Mouse (Mus musculus): ENCODE results near the gene Safb. TPM values are rescaled to one million over a fixed set of nuclear protein-coding genes. Genes with fewer than 3 reads are reported as not detected.

Gene Safb
- polyA plus RNA-seq, 1 experiment: 87.0 TPM

DNA sequence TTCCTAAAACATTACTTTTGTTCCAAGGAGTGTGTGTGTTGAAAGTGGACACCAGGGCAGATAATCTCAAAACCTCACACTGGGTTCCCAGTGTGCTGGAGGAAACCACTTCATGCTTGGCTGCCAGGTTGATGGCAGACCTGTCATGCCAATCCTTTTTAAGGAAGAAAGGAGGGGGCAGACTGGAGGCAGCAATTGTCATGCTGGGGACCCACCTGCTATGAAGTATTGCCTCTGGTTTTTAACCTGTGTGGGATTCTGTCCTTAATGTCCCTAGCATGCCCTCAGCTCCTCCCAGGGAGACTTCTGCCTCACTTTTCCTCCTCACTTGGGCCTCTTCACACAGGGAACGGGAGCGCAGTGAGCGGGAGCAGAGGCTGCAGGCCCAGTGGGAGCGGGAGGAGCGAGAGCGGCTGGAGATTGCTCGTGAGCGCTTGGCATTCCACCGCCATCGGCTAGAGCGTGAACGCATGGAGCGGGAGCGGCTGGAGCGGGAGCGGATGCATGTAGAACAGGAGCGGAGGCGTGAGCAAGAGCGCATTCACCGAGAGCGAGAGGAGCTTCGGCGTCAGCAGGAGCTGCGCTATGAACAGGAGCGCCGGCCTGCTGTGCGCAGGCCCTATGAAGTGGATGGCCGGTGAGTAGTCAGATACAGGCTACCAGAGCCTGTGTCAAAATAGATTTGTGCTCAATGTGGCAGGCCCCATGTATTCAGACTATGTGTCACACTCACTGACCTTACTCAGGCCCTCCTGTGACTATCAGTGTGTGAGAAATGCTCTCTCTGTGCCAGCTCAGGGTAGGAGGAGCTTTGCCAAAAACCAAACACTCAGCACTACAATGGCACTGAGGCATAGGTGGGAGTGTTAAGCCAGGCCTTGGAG lies 18.8 kb downstream of the Safb start:
- Histone ChIP-seq H3K27me3 (replicated peaks; ENCODE audit: control insufficient read depth, insufficient read depth, low read length) (no peaks in the 10 kb centered on the region), H3K36me3 (ENCODE audit: control insufficient read depth, insufficient read depth, low read length) (peaks cover 8% of the 10 kb centered on the region), H3K4me3 (ENCODE audit: insufficient read depth, low read depth, low read length) (no peak overlapping the region), H3K27ac (ENCODE audit: insufficient read depth, low read depth, low read length) (no peak overlapping the region), H3K4me1 (ENCODE audit: control insufficient read depth, insufficient read depth, low read length) (0 out of 2 replicates have a peak, but pooled peaks cover 1% of the 10 kb centered on the region)
- 95% methylated on average over 28 of the region's 28 CpGs for WGBS
- no peak for DNase-seq
- TF ChIP-seq CTCF (conservative IDR thresholded peaks at IDR 0.05; ENCODE audit: insufficient read depth, insufficient read length, low read depth, low read length): no peak
- TF ChIP-seq POLR2A (IDR thresholded peaks at IDR 0.05; ENCODE audit: low read depth, low read length): no peak

DNA sequence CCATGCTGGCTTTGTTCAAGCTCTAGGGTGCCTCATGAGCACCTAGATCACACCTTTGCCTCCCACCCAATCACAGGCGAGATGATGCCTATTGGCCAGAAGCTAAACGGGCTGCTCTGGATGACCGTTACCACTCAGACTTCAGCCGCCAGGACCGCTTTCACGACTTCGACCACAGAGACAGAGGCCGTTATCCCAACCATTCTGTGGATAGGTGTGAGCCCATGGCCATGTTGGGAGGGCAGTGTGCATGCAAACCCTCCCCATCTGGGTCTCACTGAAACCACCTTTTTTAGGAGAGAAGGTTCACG lies 19.4 kb downstream of the Safb start:
- no peak overlapping the region for H3K4me3 ChIP-seq (ENCODE audit: insufficient read depth, low read depth, low read length)
- no peak overlapping the region for H3K27ac ChIP-seq (ENCODE audit: insufficient read depth, low read depth, low read length)
- no peak for DNase-seq
- 0 out of 2 replicates have a peak, but pooled peaks cover 4% of the 10 kb centered on the region for H3K4me1 ChIP-seq (ENCODE audit: control insufficient read depth, insufficient read depth, low read length)
- WGBS: 86% methylated on average over 9 of the region's 9 CpGs
- H3K36me3 ChIP-seq (ENCODE audit: control insufficient read depth, insufficient read depth, low read length): peaks cover 8% of the 10 kb centered on the region
- TF ChIP-seq CTCF (conservative IDR thresholded peaks at IDR 0.05; ENCODE audit: insufficient read depth, insufficient read length, low read depth, low read length): no peak
- TF ChIP-seq POLR2A (IDR thresholded peaks at IDR 0.05; ENCODE audit: low read depth, low read length): no peak
- H3K27me3 ChIP-seq (replicated peaks; ENCODE audit: control insufficient read depth, insufficient read depth, low read length): no peaks in the 10 kb centered on the region

- H3K27me3 ChIP-seq (replicated peaks; ENCODE audit: control insufficient read depth, insufficient read depth, low read length): no peaks in the 10 kb centered on the region
- TF ChIP-seq POLR2A (IDR thresholded peaks at IDR 0.05; ENCODE audit: low read depth, low read length) (no peak), CTCF (conservative IDR thresholded peaks at IDR 0.05; ENCODE audit: insufficient read depth, insufficient read length, low read depth, low read length) (no peak)
- no peak overlapping the region for H3K4me3 ChIP-seq (ENCODE audit: insufficient read depth, low read depth, low read length)
- DNase-seq: no peak
- 81% methylated on average over 3 of the region's 3 CpGs for WGBS
- peaks cover 8% of the 10 kb centered on the region for H3K36me3 ChIP-seq (ENCODE audit: control insufficient read depth, insufficient read depth, low read length)
- 0 out of 2 replicates have a peak, but pooled peaks cover 4% of the 10 kb centered on the region for H3K4me1 ChIP-seq (ENCODE audit: control insufficient read depth, insufficient read depth, low read length)
- H3K27ac ChIP-seq (ENCODE audit: insufficient read depth, low read depth, low read length): no peak overlapping the region
Observed at GRCm38 (mm10) chr17:56604422-56604821, 19.8 kb downstream of the Safb start.

DNA sequence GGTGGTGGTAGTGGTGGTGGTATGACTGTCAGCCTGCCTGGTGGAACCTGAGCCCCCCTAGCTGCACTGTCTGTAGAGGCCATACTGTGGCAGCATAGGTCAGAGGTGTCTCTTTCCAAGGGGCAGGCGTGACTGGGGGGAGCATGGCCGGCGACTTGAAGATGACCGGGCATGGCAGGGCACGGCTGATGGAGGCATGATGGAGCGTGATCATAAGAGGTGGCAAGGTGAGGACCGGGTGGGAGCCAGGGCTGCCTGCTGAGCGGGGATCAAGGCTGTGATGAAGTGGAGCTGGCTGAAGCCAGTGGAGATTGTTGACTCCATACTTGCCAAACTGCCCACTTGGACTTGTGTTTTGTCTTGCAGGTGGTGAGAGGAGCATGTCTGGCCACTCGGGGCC lies 20.8 kb downstream of the Safb start:
- no peaks in the 10 kb centered on the region for H3K27me3 ChIP-seq (replicated peaks; ENCODE audit: control insufficient read depth, insufficient read depth, low read length)
- WGBS: 76% methylated on average over 9 of the region's 9 CpGs
- H3K36me3 ChIP-seq (ENCODE audit: control insufficient read depth, insufficient read depth, low read length): peaks cover 5% of the 10 kb centered on the region
- H3K4me1 ChIP-seq (ENCODE audit: control insufficient read depth, insufficient read depth, low read length): 0 out of 2 replicates have a peak, but pooled peaks cover 4% of the 10 kb centered on the region
- TF ChIP-seq POLR2A (IDR thresholded peaks at IDR 0.05; ENCODE audit: low read depth, low read length) (peak; percentile 10), CTCF (conservative IDR thresholded peaks at IDR 0.05; ENCODE audit: insufficient read depth, insufficient read length, low read depth, low read length) (no peak)
- no peak overlapping the region for H3K4me3 ChIP-seq (ENCODE audit: insufficient read depth, low read depth, low read length)
- no peak for DNase-seq
- no peak overlapping the region for H3K27ac ChIP-seq (ENCODE audit: insufficient read depth, low read depth, low read length)

DNA sequence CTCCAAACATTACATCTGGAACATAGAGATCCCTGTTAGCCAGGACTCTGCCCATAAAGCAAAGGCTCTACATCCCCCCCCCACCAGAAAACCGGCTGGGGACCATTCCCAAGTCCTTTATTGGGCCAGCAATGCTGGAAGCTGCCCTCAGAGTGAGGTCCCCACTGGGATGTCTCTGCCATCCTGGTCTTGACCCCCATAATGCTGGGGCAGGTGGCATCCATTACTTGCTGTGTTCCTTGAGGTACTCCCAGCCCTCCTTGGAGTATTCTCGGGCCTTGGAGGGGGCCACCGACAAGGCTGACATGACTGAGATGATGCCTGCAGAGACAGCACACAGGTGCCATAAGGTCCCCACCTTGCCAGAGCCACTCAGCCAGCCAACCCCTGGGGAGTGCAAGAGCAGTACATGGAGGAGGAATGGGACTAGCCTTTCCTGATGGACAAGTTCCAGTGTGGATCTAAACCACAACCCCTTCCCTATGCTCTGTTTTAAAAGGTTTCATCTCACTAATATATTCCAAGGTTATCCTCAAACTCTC lies 23.0 kb downstream of the Safb start:
- Histone ChIP-seq H3K4me1 (ENCODE audit: control insufficient read depth, insufficient read depth, low read length) (0 out of 2 replicates have a peak, but pooled peaks cover 10% of the 10 kb centered on the region), H3K27me3 (replicated peaks; ENCODE audit: control insufficient read depth, insufficient read depth, low read length) (no peaks in the 10 kb centered on the region), H3K27ac (ENCODE audit: insufficient read depth, low read depth, low read length) (no peak overlapping the region), H3K4me3 (ENCODE audit: insufficient read depth, low read depth, low read length) (no peak overlapping the region), H3K36me3 (ENCODE audit: control insufficient read depth, insufficient read depth, low read length) (peaks cover 1% of the 10 kb centered on the region; the same call in 1 of the 2 replicates)
- 66% methylated on average over 3 of the region's 3 CpGs for WGBS
- no peak for TF ChIP-seq POLR2A (IDR thresholded peaks at IDR 0.05; ENCODE audit: low read depth, low read length)
- TF ChIP-seq CTCF (conservative IDR thresholded peaks at IDR 0.05; ENCODE audit: insufficient read depth, insufficient read length, low read depth, low read length): no peak
- no peak for DNase-seq

DNA sequence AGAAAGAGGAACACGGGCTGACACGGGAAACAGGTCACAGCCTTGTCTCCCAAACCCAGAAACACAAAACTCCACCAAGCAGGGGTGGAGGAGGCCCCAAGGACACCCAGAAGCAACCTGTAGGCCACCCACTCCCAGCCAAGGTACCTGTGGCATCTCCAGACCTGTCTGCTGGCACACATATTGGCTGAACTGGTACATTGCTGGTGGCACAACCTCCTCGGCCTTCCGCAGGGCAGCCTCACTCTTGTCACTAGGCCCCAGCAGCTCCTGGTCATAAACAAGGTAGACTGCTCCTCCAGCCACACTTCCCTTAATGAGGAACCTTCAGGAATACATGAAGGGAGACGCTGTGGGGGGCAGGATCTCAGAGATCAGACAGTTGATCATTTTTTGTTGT lies 24.1 kb downstream of the Safb start:
- H3K4me3 ChIP-seq (ENCODE audit: insufficient read depth, low read depth, low read length): peak overlapping the region; percentile 94
- peaks cover 1% of the 10 kb centered on the region; the same call in 1 of the 2 replicates for H3K36me3 ChIP-seq (ENCODE audit: control insufficient read depth, insufficient read depth, low read length)
- H3K27ac ChIP-seq (ENCODE audit: insufficient read depth, low read depth, low read length): no peak overlapping the region
- no peaks in the 10 kb centered on the region for H3K27me3 ChIP-seq (replicated peaks; ENCODE audit: control insufficient read depth, insufficient read depth, low read length)
- TF ChIP-seq POLR2A (IDR thresholded peaks at IDR 0.05; ENCODE audit: low read depth, low read length) (no peak), CTCF (conservative IDR thresholded peaks at IDR 0.05; ENCODE audit: insufficient read depth, insufficient read length, low read depth, low read length) (no peak)
- no peak for DNase-seq
- 22% methylated on average over 5 of the region's 5 CpGs for WGBS
- 0 out of 2 replicates have a peak, but pooled peaks cover 10% of the 10 kb centered on the region for H3K4me1 ChIP-seq (ENCODE audit: control insufficient read depth, insufficient read depth, low read length)

Data from kidney, adult 2 months (tissue).